Mouse (Mus musculus): ENCODE results near the gene Cby1. TPM values are rescaled to one million over a fixed set of nuclear protein-coding genes. Genes with fewer than 3 reads are reported as not detected.

The Cby1 gene
- polyA plus RNA-seq, 1 experiment from 2014 or later = 42.0 TPM

DNA sequence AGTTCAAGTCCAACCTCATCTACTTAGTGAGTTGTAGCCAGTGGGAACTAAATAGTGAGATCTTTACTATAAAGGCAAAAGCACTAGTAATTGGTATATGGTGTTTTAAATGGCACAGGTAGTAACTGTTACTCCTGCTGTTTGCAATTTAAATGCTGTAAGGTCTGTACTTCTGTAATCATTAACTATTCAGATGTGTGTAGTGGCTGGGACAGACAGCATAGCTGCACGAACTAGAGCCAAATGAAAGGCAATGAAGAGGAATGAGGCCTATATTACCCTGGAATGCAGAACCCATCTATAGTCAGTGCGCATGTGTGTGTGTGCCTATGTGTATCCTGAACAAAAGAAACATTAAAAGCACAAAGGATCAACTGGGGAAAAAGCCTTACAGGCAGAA is 18.9 kb downstream of the Cby1 start:
- peaks cover 52% of the 10 kb centered on the region for H3K36me3 ChIP-seq
- H3K4me3 ChIP-seq = no peak overlapping the region
- H3K9ac ChIP-seq = no peak overlapping the region
- no peak overlapping the region for H3K4me2 ChIP-seq
- ATAC-seq (ENCODE audit: insufficient number of reproducible peaks, low FRiP score) = no peak
- H3K27me3 ChIP-seq (replicated peaks) = no peaks in the 10 kb centered on the region
- H3K9me3 ChIP-seq (replicated peaks) = no peaks in the 10 kb centered on the region
- H3K27ac ChIP-seq (ENCODE audit: poor library complexity, severe bottlenecking) = no peak overlapping the region
- H3K4me1 ChIP-seq (replicated peaks) = peaks cover 24% of the 10 kb centered on the region
- WGBS = 90% methylated on average over 2 of the region's 2 CpGs

DNA sequence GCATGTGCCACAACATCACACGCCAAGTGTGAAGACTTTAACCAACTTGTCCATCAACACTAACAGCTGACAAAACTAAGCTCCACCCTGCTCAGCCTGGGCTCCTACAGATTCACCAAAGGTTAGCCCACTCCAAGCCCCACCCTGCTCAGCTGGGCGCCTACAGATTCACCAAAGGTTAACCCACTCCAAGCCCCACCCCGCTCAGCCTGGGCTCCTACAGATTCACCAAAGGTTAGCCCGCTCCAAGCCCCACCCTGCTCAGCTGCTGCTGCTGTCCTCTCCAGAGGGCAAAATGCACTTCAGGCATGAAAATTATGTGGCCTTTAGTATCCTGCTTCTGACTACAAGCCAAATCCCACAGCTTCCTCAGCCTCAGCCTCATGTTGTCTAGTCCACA is 23.0 kb downstream of the Cby1 start:
- H3K4me3 ChIP-seq = no peak overlapping the region

DNA sequence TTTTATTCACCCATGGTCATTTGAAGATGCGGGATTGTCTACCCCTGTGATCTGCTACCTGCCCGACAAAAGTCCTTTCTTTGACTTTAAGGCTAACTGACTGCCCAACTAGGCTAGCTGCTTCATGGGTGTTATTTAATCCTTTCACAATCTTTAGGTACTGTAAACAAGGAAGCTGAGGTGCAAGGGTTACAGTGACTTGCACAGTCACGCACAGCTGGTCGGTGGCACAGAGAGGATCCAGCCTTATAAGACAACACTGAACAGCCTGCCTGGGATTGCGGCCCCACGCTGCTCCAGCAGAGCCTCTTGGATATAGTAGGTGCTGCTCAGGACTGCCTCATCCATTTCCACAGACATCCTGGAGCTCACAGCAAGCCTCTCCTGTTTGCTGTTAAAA is 24.1 kb downstream of the Cby1 start:
- Histone ChIP-seq H3K4me2 (peak overlapping the region; percentile 95), H3K27me3 (replicated peaks) (no peaks in the 10 kb centered on the region), H3K9ac (peak overlapping the region; percentile 61), H3K4me3 (peak overlapping the region; percentile 91), H3K9me3 (replicated peaks) (no peaks in the 10 kb centered on the region), H3K36me3 (peaks cover 5% of the 10 kb centered on the region; the same call in 1 of the 2 replicates), H3K4me1 (replicated peaks) (peaks cover 60% of the 10 kb centered on the region), H3K27ac (ENCODE audit: poor library complexity, severe bottlenecking) (peak overlapping the region; percentile 63; the same call in 1 of the 2 replicates)
- WGBS = 69% methylated on average over 6 of the region's 6 CpGs
- no peak for ATAC-seq (ENCODE audit: insufficient number of reproducible peaks, low FRiP score)

More for the DNA sequence above, 23.0 kb downstream of the Cby1 start:
- H3K4me1 ChIP-seq (replicated peaks) = peaks cover 60% of the 10 kb centered on the region
- peak overlapping the region; percentile 42; the same call in 1 of the 2 replicates for H3K9ac ChIP-seq
- ATAC-seq (ENCODE audit: insufficient number of reproducible peaks, low FRiP score) = peak; percentile 63; the same call in 1 of the 2 replicates
- peaks cover 12% of the 10 kb centered on the region; the same call in 1 of the 2 replicates for H3K36me3 ChIP-seq
- no peaks in the 10 kb centered on the region for H3K27me3 ChIP-seq (replicated peaks)
- H3K27ac ChIP-seq (ENCODE audit: poor library complexity, severe bottlenecking) = peak overlapping the region; percentile 63
- H3K9me3 ChIP-seq (replicated peaks) = no peaks in the 10 kb centered on the region
- WGBS = 78% methylated on average over 4 of the region's 4 CpGs
- H3K4me2 ChIP-seq = peak overlapping the region; percentile 95

DNA sequence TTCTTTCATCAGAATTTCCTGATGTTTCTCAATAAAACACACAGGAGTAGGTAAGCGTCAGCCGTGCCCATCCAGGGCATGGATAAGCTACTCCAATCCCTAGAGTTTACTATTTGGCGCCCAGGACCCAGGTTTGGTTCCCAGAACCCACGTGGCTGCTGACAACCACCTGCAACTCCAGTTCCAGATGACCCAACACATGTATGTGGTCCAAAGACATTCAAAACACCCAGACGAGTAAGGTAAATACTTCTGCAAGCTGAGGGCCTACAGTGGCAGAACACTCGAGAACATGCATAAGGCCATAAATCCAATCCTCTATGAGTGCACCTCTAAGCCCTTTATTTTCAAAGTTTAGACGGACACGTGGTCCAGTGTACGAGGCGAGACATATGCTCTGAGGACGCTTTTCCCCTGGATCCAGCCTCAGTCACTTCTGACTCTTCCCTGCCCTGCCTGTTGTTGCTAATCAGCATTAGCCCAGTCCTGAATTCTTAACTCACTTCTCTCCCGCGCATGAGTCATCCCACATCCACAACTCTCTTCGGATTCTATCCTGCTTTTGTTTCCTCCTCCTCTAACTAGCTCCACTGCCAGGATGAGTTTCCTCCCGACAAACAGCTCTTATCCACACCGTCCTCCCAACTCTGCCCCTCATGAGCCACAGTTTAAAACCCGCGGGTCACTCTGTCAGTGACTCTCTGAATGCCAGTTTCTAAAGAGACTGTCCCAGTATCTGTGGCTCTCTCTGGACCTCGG is 24.9 kb downstream of the Cby1 start:
- Histone ChIP-seq H3K4me3 (peak overlapping the region; percentile 91), H3K9me3 (replicated peaks) (no peaks in the 10 kb centered on the region), H3K36me3 (peaks cover 5% of the 10 kb centered on the region; the same call in 1 of the 2 replicates), H3K9ac (peak overlapping the region; percentile 64), H3K27me3 (replicated peaks) (no peaks in the 10 kb centered on the region), H3K4me2 (peak overlapping the region; percentile 95), H3K27ac (ENCODE audit: poor library complexity, severe bottlenecking) (peak overlapping the region; percentile 75), H3K4me1 (replicated peaks) (peaks cover 60% of the 10 kb centered on the region)
- ATAC-seq (ENCODE audit: insufficient number of reproducible peaks, low FRiP score) = no peak
- WGBS = 44% methylated on average over 19 of the region's 19 CpGs

DNA sequence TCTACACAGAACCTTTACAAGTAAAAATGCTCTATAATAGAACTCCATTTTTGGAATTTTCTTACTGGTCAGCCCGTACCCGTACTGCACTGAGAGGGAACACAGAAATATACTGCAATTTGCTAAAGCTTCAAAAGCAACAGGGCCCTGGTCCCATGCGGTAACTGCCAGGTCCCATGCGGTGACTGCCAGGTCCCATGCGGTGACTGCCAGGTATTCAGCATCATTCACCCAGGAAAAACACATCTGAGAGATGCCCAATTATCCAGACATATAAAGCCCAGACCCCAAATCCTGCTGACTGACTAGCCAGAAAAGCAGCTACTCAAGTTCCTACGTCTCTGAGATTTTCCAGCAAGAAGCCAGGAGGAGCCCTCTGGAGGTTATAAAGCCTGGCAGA is 25.6 kb downstream of the Cby1 start:
- Histone ChIP-seq H3K4me3 (peak overlapping the region; percentile 91), H3K4me1 (replicated peaks) (peaks cover 63% of the 10 kb centered on the region), H3K27me3 (replicated peaks) (no peaks in the 10 kb centered on the region), H3K9me3 (replicated peaks) (no peaks in the 10 kb centered on the region), H3K4me2 (peak overlapping the region; percentile 95), H3K9ac (peak overlapping the region; percentile 97), H3K36me3 (peaks cover 2% of the 10 kb centered on the region; the same call in 1 of the 2 replicates), H3K27ac (ENCODE audit: poor library complexity, severe bottlenecking) (peak overlapping the region; percentile 75; the same call in 1 of the 2 replicates)
- no peak for ATAC-seq (ENCODE audit: insufficient number of reproducible peaks, low FRiP score)
- WGBS = 73% methylated on average over 6 of the region's 6 CpGs

DNA sequence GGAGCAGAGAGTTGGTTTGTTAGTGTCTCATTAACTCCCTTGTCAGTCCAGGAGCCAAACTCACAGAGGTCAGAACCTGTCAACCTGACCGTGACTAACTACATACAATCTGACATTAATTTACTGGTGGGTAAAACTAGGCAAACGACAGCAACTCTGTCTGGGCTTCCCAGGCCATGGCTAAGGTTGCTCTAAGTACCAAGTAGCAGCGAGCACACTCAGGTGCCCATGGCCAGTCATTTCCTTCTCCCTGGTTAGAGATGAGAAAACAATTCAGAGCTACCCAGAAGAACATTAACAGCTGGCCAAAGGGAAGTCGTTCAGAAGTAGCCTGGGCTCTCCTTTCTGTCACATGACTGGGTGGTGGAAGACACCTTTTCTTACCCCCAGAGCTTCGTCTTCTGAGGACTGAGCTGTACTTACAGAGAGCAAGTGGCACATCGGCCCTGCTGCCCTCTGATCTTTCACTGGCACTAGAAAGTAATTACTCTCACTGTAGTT is 26.2 kb downstream of the Cby1 start:
- Histone ChIP-seq H3K9ac (peak overlapping the region; percentile 97), H3K27ac (ENCODE audit: poor library complexity, severe bottlenecking) (peak overlapping the region; percentile 69; the same call in 1 of the 2 replicates), H3K4me2 (peak overlapping the region; percentile 95), H3K4me1 (replicated peaks) (peaks cover 67% of the 10 kb centered on the region), H3K9me3 (replicated peaks) (no peaks in the 10 kb centered on the region), H3K27me3 (replicated peaks) (no peaks in the 10 kb centered on the region), H3K4me3 (peak overlapping the region; percentile 91), H3K36me3 (no peaks in the 10 kb centered on the region)
- ATAC-seq (ENCODE audit: insufficient number of reproducible peaks, low FRiP score) = no peak
- WGBS = 32% methylated on average over 6 of the region's 6 CpGs

DNA sequence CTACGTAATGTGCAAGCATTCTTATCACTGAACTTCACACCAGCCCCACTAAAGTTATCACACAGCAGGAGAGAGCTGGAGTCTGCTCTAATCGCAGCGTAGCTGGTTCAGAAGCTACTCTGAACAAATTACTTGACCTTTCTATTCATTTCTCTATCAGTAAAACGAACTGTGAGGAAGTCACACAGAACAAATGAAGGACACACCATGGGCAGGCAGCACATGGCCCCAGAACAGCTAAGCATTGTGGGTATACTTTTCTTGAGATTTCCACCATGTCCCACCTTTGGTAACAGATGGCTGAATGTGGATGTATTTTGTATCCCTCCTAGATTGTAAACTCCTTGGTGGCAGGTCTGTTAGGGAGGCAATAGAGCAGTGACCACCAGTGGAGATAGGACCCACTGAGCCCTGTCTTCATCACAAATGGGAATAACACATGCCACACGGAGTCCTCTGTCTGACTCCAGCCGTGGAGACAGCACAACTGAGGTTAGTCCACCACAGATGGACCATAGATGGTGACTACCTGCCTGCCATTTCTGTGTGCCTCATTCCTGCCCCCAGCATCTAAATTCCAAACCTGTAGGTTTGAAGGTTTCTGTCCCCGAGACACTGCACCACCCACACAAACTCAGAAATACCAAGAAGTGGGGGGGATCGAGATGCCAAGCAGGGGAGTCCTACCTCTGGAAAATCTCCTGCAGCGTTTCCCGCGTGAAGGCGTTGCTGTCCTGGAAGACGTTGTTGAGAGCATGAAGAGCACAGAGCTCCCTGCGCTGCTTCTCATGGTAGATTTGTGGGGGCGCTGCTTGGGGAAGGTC is 27.3 kb downstream of the Cby1 start:
- peak overlapping the region; percentile 69 for H3K27ac ChIP-seq (ENCODE audit: poor library complexity, severe bottlenecking)

DNA sequence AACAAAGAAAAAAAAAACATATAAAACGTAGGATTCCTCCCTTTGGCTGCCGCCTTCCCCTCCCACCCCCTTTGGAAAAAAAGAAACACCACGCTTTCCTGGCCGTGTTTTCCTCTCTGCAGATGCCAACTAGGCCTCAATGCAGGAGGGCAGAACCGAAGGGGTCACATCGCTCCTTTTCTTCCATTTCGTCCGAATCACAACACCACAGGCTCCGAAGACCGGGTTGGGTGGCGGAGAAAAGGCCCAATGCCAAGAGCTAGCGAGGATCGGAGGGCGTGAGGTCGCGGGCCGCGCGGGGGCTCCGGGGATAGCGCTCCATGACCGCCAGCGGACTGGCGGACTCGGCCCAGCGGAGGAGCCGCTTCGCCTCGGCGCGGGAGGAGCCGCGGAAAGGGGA is 28.2 kb downstream of the Cby1 start:
- Histone ChIP-seq H3K36me3 (no peaks in the 10 kb centered on the region), H3K27ac (ENCODE audit: poor library complexity, severe bottlenecking) (peak overlapping the region; percentile 98), H3K4me1 (replicated peaks) (peaks cover 59% of the 10 kb centered on the region), H3K9me3 (replicated peaks) (no peaks in the 10 kb centered on the region), H3K9ac (peak overlapping the region; percentile 97), H3K27me3 (replicated peaks) (no peaks in the 10 kb centered on the region), H3K4me2 (peak overlapping the region; percentile 95), H3K4me3 (peak overlapping the region; percentile 91)
- ATAC-seq (ENCODE audit: insufficient number of reproducible peaks, low FRiP score) = no peak
- under 1% methylated on average over 33 of the region's 33 CpGs for WGBS

More for the DNA sequence above, 27.3 kb downstream of the Cby1 start:
- no peak for ATAC-seq (ENCODE audit: insufficient number of reproducible peaks, low FRiP score)
- Histone ChIP-seq H3K4me3 (peak overlapping the region; percentile 91), H3K4me2 (peak overlapping the region; percentile 95), H3K9ac (peak overlapping the region; percentile 97), H3K36me3 (no peaks in the 10 kb centered on the region), H3K9me3 (replicated peaks) (no peaks in the 10 kb centered on the region), H3K4me1 (replicated peaks) (peaks cover 60% of the 10 kb centered on the region), H3K27me3 (replicated peaks) (no peaks in the 10 kb centered on the region)
- 2% methylated on average over 15 of the region's 15 CpGs for WGBS

DNA sequence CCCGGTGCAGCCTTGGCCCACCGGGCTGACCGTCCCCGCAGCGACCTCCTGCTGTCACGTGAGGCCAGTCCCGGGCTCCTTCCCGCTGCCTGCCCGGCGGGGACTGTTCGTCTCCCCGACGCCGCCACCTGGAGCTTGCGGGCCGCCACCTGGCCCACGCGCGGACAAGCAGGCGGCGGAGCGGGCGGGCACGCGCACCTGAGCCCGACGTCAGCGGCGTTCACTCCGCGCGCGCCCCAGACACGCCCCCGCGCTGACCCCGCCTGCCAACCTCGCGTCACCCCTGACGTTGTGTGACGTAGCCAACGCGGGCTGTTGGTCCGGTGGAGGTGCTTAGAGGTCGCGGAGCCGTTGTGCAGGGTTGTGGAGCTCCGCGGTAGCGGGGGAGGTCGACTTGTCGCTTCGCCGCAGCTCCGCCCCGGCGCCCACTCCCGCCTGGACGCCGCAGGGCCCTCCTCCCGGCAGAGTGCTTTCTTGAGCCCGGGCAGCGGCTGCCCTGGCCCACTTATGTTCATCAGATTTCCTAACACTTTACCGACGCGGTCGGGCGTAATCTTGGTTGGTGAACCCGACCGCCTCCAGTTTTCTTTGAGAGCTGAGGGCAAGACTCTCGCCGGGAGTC is 28.8 kb downstream of the Cby1 start, which contains the start of gene Josd1:
Gene Josd1 (minus strand): TSS at position 274 of the 622 bp plus-strand sequence.
- WGBS = under 1% methylated on average over 72 of the region's 72 CpGs
- peak; percentile 85 for ATAC-seq (ENCODE audit: insufficient number of reproducible peaks, low FRiP score)
- Histone ChIP-seq H3K4me2 (peak within 1 kb of the TSS; percentile 95), H3K9ac (peak within 1 kb of the TSS; percentile 97), H3K9me3 (replicated peaks) (no peaks in the 10 kb centered on the region), H3K27me3 (replicated peaks) (no peaks in the 10 kb centered on the region), H3K36me3 (no peaks in the 10 kb centered on the region), H3K4me1 (replicated peaks) (peaks cover 53% of the 10 kb centered on the region), H3K4me3 (peak within 1 kb of the TSS; percentile 91), H3K27ac (ENCODE audit: poor library complexity, severe bottlenecking) (peak within 1 kb of the TSS; percentile 98)

DNA sequence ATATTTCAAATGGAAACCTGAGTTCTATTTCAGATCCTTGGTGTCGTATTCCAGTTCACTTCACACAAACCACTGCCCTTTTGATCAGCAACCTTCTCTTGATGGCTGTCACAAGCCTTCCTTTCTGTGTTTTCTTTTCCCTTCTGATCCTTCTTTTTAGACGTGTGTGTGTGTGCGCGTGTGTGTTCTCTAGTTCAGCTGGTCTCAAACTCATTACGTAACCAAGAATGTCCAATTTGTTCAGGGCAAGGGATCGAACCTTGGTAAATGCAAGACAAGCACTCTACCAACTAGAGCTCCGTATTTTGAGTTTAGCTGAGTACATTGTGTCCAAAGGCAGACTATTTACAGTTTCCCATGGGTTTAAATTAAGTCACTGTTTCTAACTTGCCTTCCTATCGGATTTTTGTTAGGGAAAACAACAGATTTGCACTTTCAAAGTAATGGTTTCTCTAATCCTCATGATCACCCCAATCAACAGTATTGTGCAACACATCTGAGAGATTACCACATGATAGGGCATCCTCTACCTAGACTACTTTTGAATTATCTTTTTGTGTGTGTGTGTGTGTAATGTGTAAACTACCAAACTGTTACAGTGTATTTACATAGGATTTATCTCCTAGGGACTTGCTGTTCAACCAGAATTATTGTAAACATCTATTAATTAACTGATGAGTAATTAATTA is 29.4 kb downstream of the Cby1 start:
- H3K4me3 ChIP-seq = peak overlapping the region; percentile 91
- H3K4me1 ChIP-seq (replicated peaks) = peaks cover 50% of the 10 kb centered on the region
- H3K27me3 ChIP-seq (replicated peaks) = no peaks in the 10 kb centered on the region
- WGBS = 5% methylated on average over 8 of the region's 8 CpGs
- H3K9me3 ChIP-seq (replicated peaks) = no peaks in the 10 kb centered on the region
- peak overlapping the region; percentile 97 for H3K9ac ChIP-seq
- peak overlapping the region; percentile 95 for H3K4me2 ChIP-seq
- H3K36me3 ChIP-seq = no peaks in the 10 kb centered on the region
- ATAC-seq (ENCODE audit: insufficient number of reproducible peaks, low FRiP score) = no peak
- H3K27ac ChIP-seq (ENCODE audit: poor library complexity, severe bottlenecking) = peak overlapping the region; percentile 98
